Mouse (Mus musculus) testis, adult 2 months (tissue): ENCODE measurements at regions not wholly inside any gene's neighbourhood (a gene's known extent, or its start where the extent isn't known, plus 50 kb on each side); places are given as distances from the start of the nearest gene placed in this dataset.

Experiments used
- CTCF ChIP-seq: fragments of 200-500 bp; IDR thresholded peaks from 2 replicates; pipeline ENCODE4 v1.5.1; 2012; ENCODE audit warnings: low read depth, mild to moderate bottlenecking, inconsistent platforms, low read length, moderate library complexity; ENCODE audit not compliant: control insufficient read depth, insufficient read depth, insufficient replicate concordance
- POLR2A ChIP-seq: fragments of 200-500 bp; IDR thresholded peaks from 2 replicates; pipeline ENCODE4 v1.6.1; 2012; ENCODE audit warnings: low read depth, mild to moderate bottlenecking, inconsistent platforms, low read length, moderate library complexity; ENCODE audit not compliant: control insufficient read depth

- no peak for TF ChIP-seq CTCF
- TF ChIP-seq POLR2A, result no peak
Observed at GRCm38 (mm10) chr14:16962216-16962826, 143.4 kb upstream of the Rarb start.
